Mouse (Mus musculus): ENCODE results near the gene Olfr365. TPM values are rescaled to one million over a fixed set of nuclear protein-coding genes. Genes with fewer than 3 reads are reported as not detected.

Gene Olfr365
- total RNA-seq (2021) = not detected
- long read RNA-seq, experiment 1 = 0 reads
- long read RNA-seq, experiment 2 = 0 reads

DNA sequence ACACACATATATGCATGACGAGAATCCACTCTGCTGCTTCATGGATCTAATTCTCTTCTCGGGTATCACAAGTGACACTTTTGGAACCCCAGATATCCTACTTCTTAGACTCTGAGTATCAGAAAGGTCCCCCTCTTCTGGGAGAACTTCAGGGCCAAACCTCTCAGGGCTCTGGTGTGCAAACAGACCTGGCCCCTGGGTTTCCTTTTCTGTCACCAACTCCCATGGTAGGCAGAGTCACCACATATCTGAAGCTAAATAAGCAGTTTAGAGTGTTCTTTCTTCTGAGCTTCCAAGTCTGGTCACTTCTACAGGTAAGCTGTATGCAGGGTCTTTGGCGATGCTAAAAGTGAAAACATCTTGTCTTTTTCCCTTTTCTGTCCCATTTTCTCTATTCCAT lies at the start of gene Olfr365:
Gene Olfr365, plus strand, starts transcription at position 301 of the 400 bp plus-strand sequence.
- intact Hi-C loops (cut with DNase I; ENCODE audit: low total_unique reads) = no loop called here
- no peak for DNase-seq

DNA sequence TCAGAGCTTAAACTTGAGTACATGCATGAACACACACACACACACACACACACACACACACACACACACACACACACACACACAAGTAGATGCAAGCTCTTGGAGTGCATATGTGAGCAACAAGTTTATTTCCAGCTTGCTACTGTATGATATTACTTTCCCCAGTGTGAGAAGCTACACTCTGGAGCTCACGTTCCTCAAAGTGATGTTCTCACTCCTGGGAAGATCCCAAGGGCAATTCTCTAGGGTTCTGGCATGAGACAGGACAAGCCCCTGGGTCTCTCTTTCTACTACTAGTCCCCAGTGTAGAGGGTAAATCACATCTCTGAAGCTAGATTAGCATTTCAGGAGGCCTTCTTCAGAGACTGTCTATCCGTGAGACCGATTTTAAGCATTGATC lies 49.0 kb upstream of the Olfr365 start, which contains the start of gene Olfr364-ps1:
Gene Olfr364-ps1, plus strand, starts transcription at position 301 of the 400 bp plus-strand sequence.
- no peak for DNase-seq
- intact Hi-C loops (cut with DNase I; ENCODE audit: low total_unique reads) = no loop called here

DNA sequence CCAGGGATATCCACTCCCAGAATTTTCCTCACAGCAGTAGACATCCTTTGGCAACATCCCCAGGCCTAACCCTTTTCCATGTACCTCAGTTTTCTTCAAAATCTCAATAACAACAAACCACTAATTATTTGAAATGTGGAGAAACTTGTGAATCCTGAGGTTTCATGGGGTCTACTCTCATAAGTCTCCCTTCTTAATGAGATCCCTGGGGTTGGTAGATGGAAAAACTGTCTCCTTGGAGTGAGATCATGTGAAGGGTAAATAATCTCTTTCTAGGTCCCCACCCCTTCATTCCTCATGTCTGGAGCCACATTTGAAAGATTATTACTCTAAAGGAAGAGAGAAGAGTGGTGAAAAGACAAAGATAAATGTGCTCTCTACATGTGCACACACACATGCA lies 23.3 kb downstream of the Olfr365 start, which contains the start of gene Olfr366:
Gene Olfr366, plus strand, starts transcription at position 301 of the 400 bp plus-strand sequence.
- intact Hi-C loops (cut with DNase I; ENCODE audit: low total_unique reads) = no loop called here
- DNase-seq = no peak

Other genes starting within 250 kb of the Olfr365 start
- gene Olfr357, start 194.4 kb upstream of the Olfr365 start, total RNA-seq (2021) = not detected
- gene Olfr358, start 178.9 kb upstream of the Olfr365 start, total RNA-seq (2021) = not detected
- not detected for gene Olfr360, start 122.5 kb upstream of the Olfr365 start, total RNA-seq (2021)
- gene Olfr361, start 98.9 kb upstream of the Olfr365 start, total RNA-seq (2021) = not detected
- not detected for gene Olfr362, start 70.3 kb upstream of the Olfr365 start, total RNA-seq (2021)
- gene Olfr364-ps1, start 48.9 kb upstream of the Olfr365 start, total RNA-seq (2021) = not detected
- gene Olfr366, start 23.4 kb downstream of the Olfr365 start, total RNA-seq (2021) = not detected
- gene Olfr368, start 138.3 kb downstream of the Olfr365 start, total RNA-seq (2021) = not detected
- gene Pdcl, start 171.1 kb downstream of the Olfr365 start, total RNA-seq (2021) = 10 to 100 TPM; 16.6 to 20.9 TPM
- gene Rc3h2, start 234.7 kb downstream of the Olfr365 start, total RNA-seq (2021) = 10 to 100 TPM; 30.4 to 33.4 TPM

All from gastrocnemius, postnatal 14 days (tissue).